Mouse (Mus musculus) cerebellum, adult 2 months (tissue): ENCODE measurements around the gene Rabep1.

ENCODE experiments used
- CTCF ChIP-seq: fragments of 200-500 bp; IDR thresholded peaks from 2 replicates; pipeline ENCODE4 v1.5.1; 2011; ENCODE audit warnings: low read depth, mild to moderate bottlenecking, control low read depth, low read length, moderate library complexity, borderline replicate concordance; ENCODE audit not compliant: insufficient read depth
- POLR2A ChIP-seq: fragments of 200-500 bp; IDR thresholded peaks from 2 replicates; pipeline ENCODE4 v1.6.1; 2011; ENCODE audit warnings: low read length, control low read depth, borderline replicate concordance; ENCODE audit not compliant: insufficient read depth

DNA sequence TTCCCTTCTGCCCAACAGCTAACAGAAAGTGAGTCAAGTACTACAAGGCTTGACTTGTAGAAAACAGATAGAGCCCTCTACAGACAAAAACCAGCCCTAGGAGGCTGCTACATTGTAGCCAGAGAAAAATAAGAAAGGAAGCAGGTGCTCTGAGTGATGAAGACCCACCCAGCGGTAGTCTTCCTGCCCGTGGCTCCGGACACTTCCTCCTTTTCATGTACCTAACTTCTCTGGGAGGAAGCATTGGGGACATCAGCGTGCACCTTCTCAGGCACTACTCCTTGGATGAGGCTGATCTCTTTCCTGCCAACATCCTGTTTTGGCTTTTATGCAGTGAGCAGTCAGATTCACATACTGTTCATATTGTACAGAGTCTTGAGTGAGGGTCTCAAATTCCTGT is 37.9 kb upstream of the Rabep1 start:
- TF ChIP-seq CTCF, result no peak
- TF ChIP-seq POLR2A, result no peak
